Mouse (Mus musculus) right cerebral cortex, postnatal 25 days (tissue): ENCODE measurements at regions not wholly inside any gene's neighbourhood (a gene's known extent, or its start where the extent isn't known, plus 50 kb on each side); places are given as distances from the start of the nearest gene placed in this dataset.

ENCODE experiments used
- DNase-seq: peaks from one replicate; pipeline ENCODE4 v3.0.0; 2022

- DNase-seq = no peak
Observed at GRCm38 (mm10) chr12:68871259-68871658, 287.7 kb downstream of the Rps29 start.

- no peak for DNase-seq
Observed at GRCm38 (mm10) chr12:68862991-68863356, 296.0 kb downstream of the Rps29 start.

- DNase-seq = no peak
Observed at GRCm38 (mm10) chr12:68862313-68862990, 296.5 kb downstream of the Rps29 start.

GRCm38 (mm10) chr12:68860332-68860731 lies 298.7 kb downstream of the Rps29 start:
- DNase-seq = no peak

- DNase-seq = peak; percentile 17
Observed at GRCm38 (mm10) chr12:68849616-68850140, 309.3 kb downstream of the Rps29 start.

- no peak for DNase-seq
Observed at GRCm38 (mm10) chr12:68840815-68841214, 318.2 kb downstream of the Rps29 start.

- no peak for DNase-seq
Observed at GRCm38 (mm10) chr12:68840156-68840555, 318.8 kb downstream of the Rps29 start.

GRCm38 (mm10) chr12:68836023-68836422 lies 323.0 kb downstream of the Rps29 start:
- no peak for DNase-seq

- DNase-seq = no peak
Observed at GRCm38 (mm10) chr12:68833914-68834313, 325.1 kb downstream of the Rps29 start.

- no peak for DNase-seq
Observed at GRCm38 (mm10) chr12:68829404-68829803, 329.6 kb downstream of the Rps29 start.

- DNase-seq = no peak
Observed at GRCm38 (mm10) chr12:68827549-68828249, 331.3 kb downstream of the Rps29 start.

- no peak for DNase-seq
Observed at GRCm38 (mm10) chr12:68794396-68794795, 364.6 kb downstream of the Rps29 start.

- no peak for DNase-seq
Observed at GRCm38 (mm10) chr12:68783636-68784035, 375.4 kb downstream of the Rps29 start.

GRCm38 (mm10) chr12:68775503-68775902 lies 383.5 kb downstream of the Rps29 start:
- DNase-seq = no peak

- DNase-seq = peak; percentile 6
Observed at GRCm38 (mm10) chr12:68774800-68775199, 384.2 kb downstream of the Rps29 start.

- no peak for DNase-seq
Observed at GRCm38 (mm10) chr12:68758263-68759020, 400.5 kb downstream of the Rps29 start.

GRCm38 (mm10) chr12:68728882-68729281 lies 430.1 kb downstream of the Rps29 start:
- no peak for DNase-seq

- DNase-seq = no peak
Observed at GRCm38 (mm10) chr12:68718946-68719345, 440.0 kb downstream of the Rps29 start.

- DNase-seq = no peak
Observed at GRCm38 (mm10) chr12:68694275-68695267, 464.4 kb downstream of the Rps29 start.

- DNase-seq = no peak
Observed at GRCm38 (mm10) chr12:68688262-68688661, 470.7 kb downstream of the Rps29 start.

- DNase-seq = no peak
Observed at GRCm38 (mm10) chr12:68683897-68684296, 475.1 kb downstream of the Rps29 start.

- DNase-seq = no peak
Observed at GRCm38 (mm10) chr12:68683176-68683575, 475.8 kb downstream of the Rps29 start.
